Mouse (Mus musculus): Measurements from ENCODE around the gene Rbfox2.

DNA sequence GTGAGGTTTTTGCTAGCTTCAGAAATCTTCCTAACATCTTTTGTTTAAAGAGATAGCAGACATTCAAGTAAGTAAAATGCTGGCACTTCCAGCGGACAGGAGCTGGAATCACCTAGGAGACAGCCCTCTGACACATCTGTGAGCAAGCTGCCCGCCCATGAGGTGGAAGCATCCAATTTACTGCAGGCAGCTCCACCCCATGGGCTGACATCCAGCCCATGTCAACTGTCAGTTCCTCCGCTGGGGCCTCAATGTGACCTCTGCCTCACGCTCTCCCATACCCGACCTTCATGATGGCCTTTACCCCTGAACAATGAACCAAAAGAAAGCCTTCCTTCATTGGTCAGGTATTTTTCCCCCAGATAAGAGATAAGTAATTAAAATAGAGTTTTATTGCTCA, 121.2 kb downstream of the Rbfox2 start:
- TF ChIP-seq CTCF (IDR thresholded peaks at IDR 0.05; ENCODE audit: low read depth, low read length), result no peak
- TF ChIP-seq EP300 (IDR thresholded peaks at IDR 0.05; ENCODE audit: insufficient read depth, low read depth, low read length), result no peak
- no peak for TF ChIP-seq POLR2A (IDR thresholded peaks at IDR 0.05; ENCODE audit: insufficient read depth, low read length)
